Mouse (Mus musculus) midbrain, embryonic 16.5 days (tissue): Measurements from ENCODE around the gene 1190005I06Rik. TPM values are rescaled to one million over a fixed set of nuclear protein-coding genes. Genes with fewer than 3 reads are reported as not detected.
A peak's percentile ranks its signal among the peaks of the same experiment; 100 is the strongest.

Experiments
- ATAC-seq: fragments of 200-750 bp; cut with Nextera tagmentation; 2 replicates; pipeline ENCODE4 v1.8.0; 2017; ENCODE audit warnings: moderate TSS enrichment
- H3K27ac ChIP-seq: fragments of 300-500 bp; sonication (generic); 2 replicates; pipeline ENCODE4 v1.5.1; 2014; ENCODE audit warnings: mild to moderate bottlenecking, low read length, mixed read lengths
- H3K27me3 ChIP-seq: fragments of 300-500 bp; sonication (generic); 2 replicates; pipeline ENCODE4 v1.6.1; 2014; ENCODE audit warnings: low read depth, low read length, mixed read lengths; ENCODE audit not compliant: control insufficient read depth, insufficient read depth
- H3K36me3 ChIP-seq: fragments of 300-500 bp; sonication (generic); 2 replicates; pipeline ENCODE4 v1.6.1; 2014; ENCODE audit warnings: mild to moderate bottlenecking, low read length, moderate library complexity, mixed read lengths; ENCODE audit not compliant: control insufficient read depth, insufficient read depth
- H3K4me1 ChIP-seq: fragments of 300-500 bp; sonication (generic); 2 replicates; pipeline ENCODE4 v1.6.1; 2014; ENCODE audit warnings: mild to moderate bottlenecking, low read length, mixed read lengths; ENCODE audit not compliant: control insufficient read depth, insufficient read depth
- H3K4me2 ChIP-seq: fragments of 300-500 bp; sonication (generic); 2 replicates; pipeline ENCODE4 v1.6.1; 2014; ENCODE audit warnings: mild to moderate bottlenecking, low read length, mixed read lengths
- H3K4me3 ChIP-seq: fragments of 300-500 bp; sonication (generic); 2 replicates; pipeline ENCODE4 v1.5.1; 2014; ENCODE audit warnings: low read depth, mild to moderate bottlenecking, low read length, moderate library complexity, mixed read lengths
- H3K9ac ChIP-seq: fragments of 300-500 bp; sonication (generic); 2 replicates; pipeline ENCODE4 v1.6.1; 2014; ENCODE audit warnings: low read depth, low read length, mixed read lengths
- H3K9me3 ChIP-seq: fragments of 300-500 bp; sonication (generic); replicated peaks from 2 replicates; pipeline ENCODE4 v1.6.1; 2014; ENCODE audit warnings: mild to moderate bottlenecking, low read length, mixed read lengths; ENCODE audit not compliant: control insufficient read depth, poor library complexity, severe bottlenecking
- WGBS: fragments of 180-500 bp; shearing (Covaris S2); extraction: QIAGEN DNeasy Blood & Tissue Kit; methylation state at CpG from one replicate; pipeline ENCODE4 v1.1.7; 2014; 5-methylcytosine and 5-hydroxymethylcytosine counted together
- polyA plus RNA-seq: library from polyadenylated mRNA; unstranded; fragments of >200 nt; fragmentation: Nextera tagmentation; extraction: Ambion mirVana; gene quantifications from 2 replicates; pipeline ENCODE4 v1.2.1, GENCODE M21; 2015

The 1190005I06Rik gene
- polyA plus RNA-seq, 1 experiment from 2014 or later = 22.2 TPM

DNA sequence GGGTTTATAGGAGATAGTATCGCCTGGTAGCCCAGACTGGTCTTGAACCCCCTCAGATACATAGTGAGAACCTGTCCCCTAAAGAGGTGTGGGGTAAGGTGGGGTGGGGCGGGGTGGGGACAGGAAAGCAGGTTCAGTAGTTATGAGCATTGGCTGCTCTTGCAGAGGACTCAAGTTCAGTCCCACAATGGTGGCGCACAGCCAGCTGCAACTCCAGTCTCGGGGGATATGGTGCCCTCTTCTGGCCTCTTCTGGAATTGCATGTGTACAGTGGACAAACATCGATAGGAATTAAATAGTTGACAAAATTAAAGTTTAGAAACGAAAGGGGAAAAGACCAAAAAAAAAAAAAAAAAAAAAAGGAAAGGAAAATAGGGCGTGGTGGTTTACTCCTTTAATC lies 47.9 kb downstream of the 1190005I06Rik start:
- 57% methylated on average over 7 of the region's 7 CpGs for WGBS
- no peak for ATAC-seq
- no peak overlapping the region for H3K9ac ChIP-seq
- H3K27me3 ChIP-seq = no peaks in the 10 kb centered on the region
- no peak overlapping the region for H3K4me3 ChIP-seq
- H3K27ac ChIP-seq = no peak overlapping the region
- H3K4me1 ChIP-seq = peaks cover 6% of the 10 kb centered on the region; the same call in 1 of the 2 replicates
- no peaks in the 10 kb centered on the region for H3K9me3 ChIP-seq
- H3K36me3 ChIP-seq = no peaks in the 10 kb centered on the region
- H3K4me2 ChIP-seq = no peak overlapping the region

DNA sequence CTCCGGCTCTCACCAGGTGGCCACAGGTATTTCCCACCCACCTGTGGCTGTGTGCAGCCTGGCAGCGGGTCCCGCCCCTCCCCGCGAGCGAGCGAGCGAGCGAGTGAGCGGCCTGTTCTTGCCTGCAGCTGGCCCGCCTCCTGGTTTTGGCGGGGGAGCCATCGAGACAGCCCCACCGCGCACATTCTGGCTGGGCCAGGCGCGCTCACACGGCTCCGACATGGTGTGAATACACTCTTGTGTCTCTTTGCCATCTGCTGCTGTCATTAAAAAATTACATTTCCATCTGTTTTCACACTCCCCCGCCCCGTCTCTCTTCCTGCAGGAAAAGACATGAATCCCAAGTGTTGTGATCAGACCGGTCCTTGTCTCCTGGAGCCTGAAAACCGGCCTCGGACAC lies 48.9 kb downstream of the 1190005I06Rik start:
- no peak overlapping the region for H3K4me3 ChIP-seq
- H3K9ac ChIP-seq = no peak overlapping the region
- peak; percentile 38; the same call in 1 of the 2 replicates for ATAC-seq
- H3K9me3 ChIP-seq = no peaks in the 10 kb centered on the region
- no peaks in the 10 kb centered on the region for H3K27me3 ChIP-seq
- H3K4me2 ChIP-seq = no peak overlapping the region; the same call in 1 of the 2 replicates
- no peaks in the 10 kb centered on the region for H3K36me3 ChIP-seq
- peaks cover 6% of the 10 kb centered on the region; the same call in 1 of the 2 replicates for H3K4me1 ChIP-seq
- 31% methylated on average over 24 of the region's 24 CpGs for WGBS
- H3K27ac ChIP-seq = no peak overlapping the region

DNA sequence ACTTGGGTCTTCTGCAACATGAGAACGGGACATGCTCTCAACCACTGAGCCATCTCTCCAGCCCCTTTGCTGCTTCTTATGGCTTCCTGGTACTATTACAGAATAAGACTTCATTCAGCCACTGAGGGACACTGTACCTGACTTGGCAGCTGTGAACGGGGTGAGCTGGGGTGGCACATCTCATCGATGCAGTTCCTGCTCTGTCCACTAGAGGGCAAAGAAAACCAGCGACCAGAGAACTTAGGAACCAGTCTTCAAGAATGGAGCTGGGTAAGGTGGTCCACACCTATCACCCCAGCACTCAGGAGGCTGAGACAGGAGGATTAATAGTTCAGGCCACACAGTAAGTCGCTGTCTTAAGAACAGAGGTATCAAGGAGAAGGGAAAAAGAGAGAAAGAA lies 51.5 kb downstream of the 1190005I06Rik start:
- WGBS = 13% methylated on average over 5 of the region's 5 CpGs

DNA sequence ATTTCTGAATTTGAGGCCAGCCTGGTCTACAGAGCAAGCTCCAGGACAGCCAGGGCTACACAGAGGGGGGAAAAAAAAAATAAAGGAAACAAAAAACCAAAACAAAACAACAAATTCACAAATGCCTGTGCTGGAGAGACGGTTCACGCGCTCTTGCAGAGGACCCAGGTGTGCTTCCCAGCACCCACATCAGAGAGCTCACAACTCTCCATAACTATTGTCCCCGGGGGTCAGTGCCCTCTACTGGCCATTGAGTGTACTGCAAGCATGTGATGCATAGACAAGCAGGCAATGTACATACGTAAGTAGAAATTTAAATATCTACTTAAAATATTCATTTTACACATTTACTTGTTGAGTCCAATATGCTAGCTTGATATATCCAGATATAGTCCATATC lies 52.9 kb downstream of the 1190005I06Rik start:
- Histone ChIP-seq H3K4me2 (no peak overlapping the region), H3K9ac (no peak overlapping the region), H3K36me3 (no peaks in the 10 kb centered on the region), H3K27me3 (no peaks in the 10 kb centered on the region), H3K27ac (no peak overlapping the region), H3K4me3 (no peak overlapping the region), H3K9me3 (no peaks in the 10 kb centered on the region), H3K4me1 (no peaks in the 10 kb centered on the region)
- no peak for ATAC-seq
- 91% methylated on average over 5 of the region's 5 CpGs for WGBS

More for the DNA sequence above, 51.5 kb downstream of the 1190005I06Rik start:
- Histone ChIP-seq H3K27me3 (no peaks in the 10 kb centered on the region), H3K36me3 (no peaks in the 10 kb centered on the region), H3K4me1 (no peaks in the 10 kb centered on the region), H3K27ac (no peak overlapping the region), H3K4me2 (no peak overlapping the region), H3K4me3 (no peak overlapping the region), H3K9ac (no peak overlapping the region), H3K9me3 (no peaks in the 10 kb centered on the region)
- ATAC-seq = no peak

DNA sequence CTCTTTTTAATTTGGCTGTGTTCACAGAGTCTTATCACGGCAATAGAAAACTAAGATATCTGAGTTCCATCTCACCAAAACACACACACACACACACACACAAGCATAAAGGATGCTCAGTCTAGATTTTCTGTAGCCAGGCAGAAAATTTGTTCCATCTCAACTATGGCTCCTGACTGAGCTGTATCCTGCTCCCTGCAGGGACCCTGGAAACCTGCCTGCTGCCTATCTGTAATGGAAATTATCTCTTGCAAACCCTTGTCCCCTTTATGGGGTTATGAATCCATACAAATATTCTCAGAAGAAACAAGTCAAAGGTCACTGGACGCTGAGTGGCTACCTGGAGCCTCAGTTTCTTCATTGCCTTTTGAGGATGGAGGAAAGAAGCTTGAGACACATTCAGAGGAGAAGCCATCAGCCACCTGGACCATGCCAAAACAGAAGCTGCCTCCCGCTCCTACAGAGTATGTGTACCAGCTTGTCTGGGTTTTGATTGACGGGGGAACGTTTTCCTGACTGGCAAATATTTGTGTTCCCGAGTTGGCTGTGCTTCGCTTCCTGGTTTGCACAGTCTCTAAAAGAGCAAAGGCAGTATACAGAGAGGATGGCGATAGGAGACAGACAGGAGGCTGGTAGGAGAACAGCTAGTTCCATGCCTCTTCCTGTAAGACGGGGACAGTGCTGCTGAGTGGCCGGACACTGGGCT lies 55.7 kb downstream of the 1190005I06Rik start:
- H3K27ac ChIP-seq = no peak overlapping the region
- H3K4me1 ChIP-seq = peaks cover 6% of the 10 kb centered on the region
- H3K27me3 ChIP-seq = no peaks in the 10 kb centered on the region
- H3K9me3 ChIP-seq = no peaks in the 10 kb centered on the region
- no peak overlapping the region for H3K9ac ChIP-seq
- WGBS = 79% methylated on average over 10 of the region's 10 CpGs
- H3K36me3 ChIP-seq = no peaks in the 10 kb centered on the region
- no peak overlapping the region for H3K4me3 ChIP-seq
- ATAC-seq = no peak
- H3K4me2 ChIP-seq = no peak overlapping the region

DNA sequence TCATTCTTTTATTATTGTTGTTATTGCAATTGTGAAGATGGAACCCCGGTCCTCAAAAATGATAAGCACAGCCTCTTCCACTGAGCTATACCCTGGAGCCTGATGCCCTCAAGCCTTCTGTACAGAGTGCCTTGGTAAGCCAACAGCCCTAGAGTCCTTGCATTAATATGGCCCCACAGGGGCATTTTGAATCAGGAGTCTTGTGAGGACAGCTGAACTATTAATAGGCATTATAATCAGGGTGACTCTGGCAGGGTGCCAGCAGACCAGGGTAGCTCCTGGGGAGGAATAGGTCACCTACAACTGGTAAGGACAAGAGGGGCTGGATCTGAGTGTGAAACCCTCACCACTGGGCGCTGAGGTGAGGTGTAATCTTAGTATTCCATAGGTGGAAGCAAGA lies 57.5 kb downstream of the 1190005I06Rik start:
- peak overlapping the region; percentile 99 for H3K4me2 ChIP-seq
- peak overlapping the region; percentile 54 for H3K9ac ChIP-seq
- WGBS = 59% methylated on average over 2 of the region's 2 CpGs
- no peaks in the 10 kb centered on the region for H3K27me3 ChIP-seq
- peak overlapping the region; percentile 57 for H3K4me3 ChIP-seq
- peaks cover 6% of the 10 kb centered on the region for H3K4me1 ChIP-seq
- no peaks in the 10 kb centered on the region for H3K9me3 ChIP-seq
- no peak overlapping the region for H3K27ac ChIP-seq
- H3K36me3 ChIP-seq = no peaks in the 10 kb centered on the region
- no peak for ATAC-seq

DNA sequence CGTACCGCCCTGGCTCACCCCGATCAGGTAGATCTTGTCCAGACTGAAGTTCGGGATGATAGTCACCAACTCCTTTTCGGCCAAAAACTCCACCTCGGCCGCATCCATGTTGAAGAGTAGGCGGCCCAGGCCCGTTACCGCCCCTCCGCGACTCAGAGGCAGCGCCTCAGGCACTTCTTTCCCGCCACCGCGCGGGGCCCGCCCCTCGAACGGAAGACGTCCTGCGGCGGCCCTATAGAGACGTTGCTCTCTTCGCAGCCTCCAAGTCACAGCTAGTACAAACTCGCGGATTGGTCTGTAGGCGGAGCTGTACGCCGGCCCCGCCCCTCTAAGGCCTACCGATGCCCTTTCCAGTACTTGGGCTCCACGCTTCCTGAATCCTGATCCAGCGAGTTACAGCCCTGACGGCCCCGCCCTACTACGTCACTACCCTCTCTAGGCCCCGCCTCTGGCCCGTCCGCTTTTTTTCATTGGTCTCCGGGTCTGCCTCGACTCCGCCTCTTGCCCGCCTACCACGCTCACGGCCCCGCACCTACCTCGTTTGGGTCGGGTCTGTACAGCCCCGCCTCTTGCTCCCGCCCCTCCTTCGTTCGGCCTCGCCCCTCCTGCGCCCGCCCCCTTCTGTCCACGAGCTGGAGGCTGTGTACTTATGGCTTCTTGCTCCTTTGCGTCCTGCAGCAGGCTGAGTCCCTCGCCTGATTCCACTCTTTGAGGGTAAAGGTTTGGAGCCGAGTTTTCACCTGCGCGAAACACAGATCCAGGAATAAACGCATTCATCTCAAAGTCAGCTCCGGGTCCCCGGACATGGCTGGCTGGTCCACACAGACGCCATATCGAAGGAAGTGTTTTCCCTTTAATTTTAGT lies 58.3 kb downstream of the 1190005I06Rik start, which contains the start of gene Gins2:
Gene Gins2, minus strand, starts transcription at position 397 of the 864 bp plus-strand sequence.
- peak within 1 kb of the TSS; percentile 59 for H3K9ac ChIP-seq
- H3K4me2 ChIP-seq = peak within 1 kb of the TSS; percentile 99
- under 1% methylated on average over 66 of the region's 67 CpGs for WGBS
- peaks cover 6% of the 10 kb centered on the region for H3K4me1 ChIP-seq
- no peaks in the 10 kb centered on the region for H3K36me3 ChIP-seq
- H3K27ac ChIP-seq = peak within 1 kb of the TSS; percentile 10; the same call in 1 of the 2 replicates
- peak; percentile 98 for ATAC-seq
- no peaks in the 10 kb centered on the region for H3K9me3 ChIP-seq
- H3K27me3 ChIP-seq = no peaks in the 10 kb centered on the region
- peak within 1 kb of the TSS; percentile 57 for H3K4me3 ChIP-seq

DNA sequence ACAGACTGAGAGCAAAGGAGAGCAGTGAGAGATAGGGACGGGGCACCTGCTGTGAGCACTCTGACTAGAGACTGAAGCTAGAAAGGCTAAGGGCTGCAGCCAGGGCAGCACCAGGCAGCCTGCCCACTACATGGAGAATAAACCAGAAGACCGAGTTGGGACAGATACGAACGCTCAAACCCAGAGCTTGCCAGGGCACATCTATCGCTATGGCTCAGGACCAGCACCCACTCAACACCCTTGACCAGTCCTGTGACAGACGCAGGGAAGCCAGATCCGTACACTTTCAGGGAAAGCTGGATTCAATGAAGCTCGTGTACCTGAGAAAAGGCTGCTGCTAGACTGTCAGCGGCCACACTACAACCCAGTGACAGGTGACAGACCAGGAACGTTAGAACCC lies 61.9 kb downstream of the 1190005I06Rik start:
- Histone ChIP-seq H3K27ac (no peak overlapping the region), H3K36me3 (no peaks in the 10 kb centered on the region), H3K4me1 (peaks cover 6% of the 10 kb centered on the region), H3K27me3 (no peaks in the 10 kb centered on the region), H3K4me2 (no peak overlapping the region), H3K4me3 (no peak overlapping the region), H3K9me3 (no peaks in the 10 kb centered on the region), H3K9ac (no peak overlapping the region)
- ATAC-seq = no peak
- WGBS = 96% methylated on average over 10 of the region's 10 CpGs

DNA sequence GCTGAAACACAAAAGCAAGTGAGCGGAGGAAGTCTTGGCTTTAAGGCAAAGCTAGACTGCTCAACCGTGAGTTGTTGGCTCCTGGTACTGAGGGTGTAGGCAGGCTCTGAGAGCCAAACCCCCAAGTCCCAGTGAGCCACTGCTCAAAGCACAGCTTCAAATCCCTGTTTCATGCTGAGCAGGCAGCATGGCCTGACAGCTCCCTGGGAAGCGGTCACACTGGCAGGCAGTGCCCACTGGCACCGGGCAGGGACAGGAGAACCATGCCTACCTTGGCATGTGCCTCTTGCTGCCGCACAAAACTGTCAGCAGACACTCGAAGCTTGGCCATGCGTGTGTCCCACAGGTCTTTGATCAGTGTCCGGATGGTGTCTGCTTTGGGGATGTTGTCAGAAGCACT lies 65.6 kb downstream of the 1190005I06Rik start:
- H3K27ac ChIP-seq = no peak overlapping the region
- H3K4me1 ChIP-seq = no peaks in the 10 kb centered on the region
- H3K9ac ChIP-seq = no peak overlapping the region
- peaks cover 11% of the 10 kb centered on the region; the same call in 1 of the 2 replicates for H3K36me3 ChIP-seq
- WGBS = 86% methylated on average over 8 of the region's 8 CpGs
- no peak for ATAC-seq
- H3K9me3 ChIP-seq = no peaks in the 10 kb centered on the region
- H3K27me3 ChIP-seq = no peaks in the 10 kb centered on the region
- H3K4me3 ChIP-seq = no peak overlapping the region
- H3K4me2 ChIP-seq = no peak overlapping the region
